Mouse (Mus musculus) small intestine, adult 2 months (tissue): ENCODE data around the gene Ceacam12.

ENCODE experiments used
- CTCF ChIP-seq: fragments of 200-500 bp; IDR thresholded peaks from 2 replicates; pipeline ENCODE4 v1.5.1; 2012; ENCODE audit warnings: low read depth, mild to moderate bottlenecking, control low read depth, inconsistent platforms, low read length, moderate library complexity, mixed read lengths; ENCODE audit not compliant: insufficient replicate concordance, insufficient read length; ENCODE audit errors: extremely low read depth
- POLR2A ChIP-seq: fragments of 200-500 bp; IDR thresholded peaks from 2 replicates; pipeline ENCODE4 v1.6.1; 2012; ENCODE audit warnings: low read depth, mild to moderate bottlenecking, control low read depth, inconsistent platforms, low read length, moderate library complexity

DNA sequence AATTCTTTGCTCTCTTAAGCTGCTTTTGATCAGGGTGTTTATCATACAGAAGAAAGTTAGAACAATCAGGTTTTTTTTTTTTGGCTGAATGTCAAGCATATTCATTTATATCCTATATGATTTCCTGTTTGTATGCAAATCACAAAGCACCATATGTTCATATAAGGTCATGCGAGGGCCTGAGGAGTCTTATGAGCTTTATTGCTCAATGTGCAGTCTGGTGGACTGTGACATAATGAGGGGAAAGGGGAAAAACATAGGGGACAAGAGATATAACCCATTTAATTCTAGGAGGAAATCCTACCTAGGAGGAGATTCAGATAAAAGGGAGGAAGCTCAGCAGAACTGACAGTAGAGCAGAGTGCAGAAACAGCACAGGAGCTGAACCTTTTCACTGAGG, at the start of gene Ceacam12:
- TF ChIP-seq CTCF = no peak
- TF ChIP-seq POLR2A = no peak
